Mouse (Mus musculus): ENCODE data around the gene Taf9.
A peak's percentile ranks its signal among the peaks of the same experiment; 100 is the strongest.

Taf9 gene

DNA sequence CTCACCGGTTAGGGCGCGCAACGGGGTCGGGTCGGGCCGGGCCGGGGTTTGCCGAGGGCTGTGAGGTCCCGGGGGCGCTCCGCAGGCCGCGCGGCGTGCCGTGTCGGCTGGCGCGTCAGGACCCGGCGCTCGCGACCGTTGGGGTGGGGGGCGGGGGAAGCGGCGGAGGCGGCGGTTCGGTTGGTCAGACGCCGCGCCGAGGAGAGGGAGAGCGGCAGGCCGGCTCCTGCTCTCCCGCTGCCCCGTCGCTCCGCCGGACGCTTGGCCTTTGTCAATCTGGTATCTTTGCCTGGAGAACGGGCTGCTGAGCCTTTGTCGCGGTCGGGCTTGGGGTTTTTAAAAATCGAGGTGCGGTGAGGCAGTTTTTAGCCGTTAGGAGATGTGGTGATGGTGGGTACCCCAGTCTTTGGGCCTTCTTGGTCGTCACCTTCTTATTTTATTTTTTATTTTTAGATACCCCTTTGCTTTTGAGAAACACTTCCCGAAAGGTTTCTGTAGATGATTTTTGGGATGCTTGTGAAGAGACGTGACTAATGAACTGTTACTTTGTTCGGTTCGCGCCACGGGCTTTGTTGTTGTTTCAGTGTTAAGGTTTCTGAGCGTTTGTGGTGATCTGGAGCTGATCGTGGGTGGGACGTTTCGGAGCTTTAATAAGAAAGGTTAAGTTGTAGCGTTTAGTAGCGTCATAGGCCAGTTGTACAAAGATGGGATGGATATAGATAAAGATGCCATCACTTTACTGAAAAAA is at the start of gene Taf9:
Gene Taf9, plus strand, starts transcription at position 141 of the 748 bp plus-strand sequence.
- no peak for DNase-seq (ENCODE audit: low spot score)

DNA sequence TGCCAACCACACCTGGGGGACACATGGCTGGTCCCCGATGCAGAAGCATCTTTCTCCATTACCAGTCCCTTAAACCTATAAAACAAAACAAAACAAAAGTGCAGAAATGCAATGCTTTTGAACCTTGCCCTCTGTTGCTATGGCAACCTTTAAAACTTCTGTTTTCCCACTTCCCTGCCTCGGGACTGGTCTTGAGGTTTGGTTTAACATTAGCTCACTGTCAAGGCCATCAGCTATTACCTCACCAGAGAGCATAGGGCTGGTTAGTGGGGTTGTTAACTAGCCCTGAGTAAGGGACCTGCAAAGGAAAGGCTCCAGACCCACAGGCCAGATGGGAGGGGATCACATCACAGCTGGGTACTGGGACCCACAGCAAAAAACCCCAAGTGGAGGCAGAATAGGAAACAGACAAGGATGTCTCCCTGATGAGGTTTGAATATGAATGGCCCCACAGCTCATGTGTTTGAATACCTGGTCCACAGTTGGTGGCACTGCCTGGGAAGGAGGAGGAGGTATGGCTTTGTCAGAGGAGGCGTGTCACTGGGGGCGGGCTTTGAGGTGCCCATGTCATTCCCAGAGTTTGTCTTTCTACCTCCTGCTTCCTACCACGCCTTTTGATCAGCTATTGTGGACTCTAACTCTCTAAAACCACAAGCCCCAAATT is 49.0 kb upstream of the Taf9 start:
- no peak for DNase-seq (ENCODE audit: low spot score)

DNA sequence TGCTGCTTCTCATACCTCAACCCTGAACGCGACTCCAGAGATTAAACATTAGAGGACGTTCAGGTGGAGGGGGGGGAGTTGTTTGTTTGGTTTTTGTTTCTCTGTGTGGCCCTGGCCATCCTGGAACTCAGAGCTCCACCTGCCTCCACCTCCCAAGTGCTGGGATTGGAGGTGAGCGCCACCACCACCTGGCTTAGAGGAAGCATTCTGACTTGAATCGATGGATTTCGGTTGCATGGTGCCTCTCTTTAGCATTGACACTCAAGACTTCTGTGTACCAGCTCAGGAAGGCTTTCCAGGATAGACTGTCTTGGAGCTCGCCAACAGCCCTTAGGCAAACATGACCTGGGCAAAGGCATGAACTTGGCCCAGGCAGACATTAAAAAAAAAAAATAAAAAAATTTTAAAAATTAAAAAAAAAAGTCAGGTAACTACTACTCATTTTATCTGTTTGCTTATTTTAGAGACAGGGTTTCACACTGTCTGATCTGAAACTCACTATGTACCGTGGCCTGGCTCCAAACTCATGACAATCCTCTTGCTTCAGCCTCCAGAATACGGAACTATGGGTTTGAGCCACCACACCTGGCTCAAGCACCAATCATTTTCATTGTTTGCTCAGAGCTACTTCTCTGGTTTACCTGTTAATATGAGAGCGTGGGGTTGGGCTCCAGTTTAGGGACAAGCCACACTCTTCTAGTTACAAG is 48.2 kb upstream of the Taf9 start:
- DNase-seq (ENCODE audit: low spot score): no peak

DNA sequence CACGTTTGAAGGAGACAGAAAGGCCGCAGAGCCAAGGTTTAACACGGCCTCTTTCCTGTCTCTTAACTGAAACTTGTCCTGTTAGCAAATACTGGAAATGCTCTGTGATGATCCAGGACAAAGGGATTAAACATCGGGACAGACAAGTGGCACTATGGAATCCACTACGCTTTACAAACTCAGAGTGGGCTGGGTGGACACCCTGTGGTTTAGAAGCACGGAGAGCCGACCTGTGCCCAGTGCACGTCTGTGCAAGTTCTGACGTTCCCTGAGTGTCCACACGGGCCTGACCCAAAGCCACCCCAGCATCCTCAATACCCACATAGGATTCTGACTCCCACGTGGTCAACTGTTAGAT is 47.7 kb upstream of the Taf9 start:
- DNase-seq (ENCODE audit: low spot score): no peak

DNA sequence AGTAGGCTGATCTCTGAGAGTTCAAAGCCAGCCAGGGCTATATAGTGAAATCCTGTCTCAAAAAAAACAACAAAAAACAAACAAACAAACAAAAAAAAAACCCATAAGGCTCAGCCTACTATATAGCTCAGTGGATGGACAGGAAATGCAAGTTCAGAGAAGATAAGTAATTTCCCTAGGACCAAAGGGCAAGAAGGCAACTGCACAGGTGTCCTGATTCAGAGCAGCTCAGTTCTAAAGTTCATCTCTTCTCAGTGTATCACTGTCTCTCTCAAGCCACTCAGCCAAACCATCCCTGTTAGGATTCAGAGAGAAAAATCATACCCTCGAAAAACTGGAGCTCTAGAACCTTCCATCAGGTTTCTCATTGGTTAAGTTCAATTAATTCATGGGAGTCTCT is 45.5 kb upstream of the Taf9 start:
- no peak for DNase-seq (ENCODE audit: low spot score)

DNA sequence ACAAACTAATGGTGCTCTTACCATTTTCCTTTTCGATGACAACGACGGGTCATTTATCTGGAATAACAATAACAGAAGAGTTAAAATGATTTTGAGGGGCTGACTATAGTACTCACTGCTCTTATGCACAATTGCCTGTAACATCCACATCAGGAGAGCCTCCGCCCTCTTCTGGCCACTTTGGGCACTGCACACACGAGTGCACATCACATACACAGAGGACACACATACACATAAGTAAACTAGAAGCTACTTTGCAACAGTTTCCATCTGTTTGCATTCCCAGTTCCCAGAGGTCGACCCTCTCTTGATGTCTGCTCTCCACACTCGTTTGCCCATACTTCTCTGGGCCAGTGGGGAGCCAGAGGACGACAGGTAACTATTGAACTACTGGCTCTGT is 43.6 kb upstream of the Taf9 start:
- no peak for DNase-seq (ENCODE audit: low spot score)

DNA sequence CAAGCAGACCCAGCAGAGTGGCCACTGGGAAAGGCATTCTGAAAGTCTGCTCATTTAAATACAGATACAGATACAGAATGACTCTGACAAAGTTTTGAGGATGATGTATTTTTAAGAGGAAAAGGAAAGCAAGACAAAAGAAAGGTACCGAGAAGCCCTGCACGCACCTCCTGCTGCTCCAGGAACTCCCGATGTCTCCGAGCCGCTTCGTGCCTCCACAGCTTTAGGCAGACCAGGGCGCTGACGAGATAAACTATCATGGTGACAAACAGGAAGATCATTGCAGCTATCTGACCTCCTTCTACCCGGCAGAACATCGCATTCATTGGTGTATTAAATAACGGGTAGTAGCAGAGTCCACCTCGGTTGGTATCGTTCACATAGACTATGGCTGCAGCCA is 40.1 kb upstream of the Taf9 start:
- DNase-seq (ENCODE audit: low spot score): no peak

DNA sequence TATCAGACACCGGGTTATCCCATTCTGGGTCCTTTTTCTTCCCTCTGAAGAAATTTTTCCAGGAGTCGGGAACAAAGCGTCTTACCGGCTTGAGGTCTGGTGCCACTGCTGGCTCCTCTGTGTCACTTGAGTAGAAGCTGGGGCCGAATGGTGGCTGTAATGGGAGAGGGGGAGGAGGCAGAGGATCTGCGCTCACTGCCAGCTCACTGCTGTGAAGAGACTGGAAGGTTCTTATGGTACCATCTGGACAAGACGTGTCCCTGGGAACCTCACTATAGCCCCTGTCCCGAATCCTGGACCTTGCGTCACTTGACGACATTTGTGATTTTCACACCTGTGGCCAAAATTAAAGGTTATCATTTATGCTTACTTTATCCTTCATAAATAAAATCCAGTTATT is 39.1 kb upstream of the Taf9 start:
- DNase-seq (ENCODE audit: low spot score): no peak

DNA sequence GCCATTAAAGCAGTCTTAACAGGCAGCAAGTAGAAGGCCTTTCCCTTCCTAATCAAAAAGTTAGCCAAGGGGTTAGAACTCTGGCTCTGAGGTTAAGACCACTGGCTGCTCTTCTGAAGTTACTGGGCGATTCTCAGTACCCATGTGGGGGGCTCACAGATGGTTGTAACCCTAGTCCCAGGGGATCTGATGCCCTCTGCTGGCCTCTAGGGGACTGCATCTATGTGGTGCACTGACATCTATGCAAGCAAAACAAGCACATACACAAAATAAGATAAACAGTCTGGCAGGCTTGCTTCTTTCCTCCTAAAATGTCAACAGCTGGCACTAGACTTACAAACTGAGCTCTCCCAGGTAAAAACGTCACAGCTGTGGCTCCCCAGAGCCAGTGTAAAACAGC is 38.5 kb upstream of the Taf9 start:
- no peak for DNase-seq (ENCODE audit: low spot score)

DNA sequence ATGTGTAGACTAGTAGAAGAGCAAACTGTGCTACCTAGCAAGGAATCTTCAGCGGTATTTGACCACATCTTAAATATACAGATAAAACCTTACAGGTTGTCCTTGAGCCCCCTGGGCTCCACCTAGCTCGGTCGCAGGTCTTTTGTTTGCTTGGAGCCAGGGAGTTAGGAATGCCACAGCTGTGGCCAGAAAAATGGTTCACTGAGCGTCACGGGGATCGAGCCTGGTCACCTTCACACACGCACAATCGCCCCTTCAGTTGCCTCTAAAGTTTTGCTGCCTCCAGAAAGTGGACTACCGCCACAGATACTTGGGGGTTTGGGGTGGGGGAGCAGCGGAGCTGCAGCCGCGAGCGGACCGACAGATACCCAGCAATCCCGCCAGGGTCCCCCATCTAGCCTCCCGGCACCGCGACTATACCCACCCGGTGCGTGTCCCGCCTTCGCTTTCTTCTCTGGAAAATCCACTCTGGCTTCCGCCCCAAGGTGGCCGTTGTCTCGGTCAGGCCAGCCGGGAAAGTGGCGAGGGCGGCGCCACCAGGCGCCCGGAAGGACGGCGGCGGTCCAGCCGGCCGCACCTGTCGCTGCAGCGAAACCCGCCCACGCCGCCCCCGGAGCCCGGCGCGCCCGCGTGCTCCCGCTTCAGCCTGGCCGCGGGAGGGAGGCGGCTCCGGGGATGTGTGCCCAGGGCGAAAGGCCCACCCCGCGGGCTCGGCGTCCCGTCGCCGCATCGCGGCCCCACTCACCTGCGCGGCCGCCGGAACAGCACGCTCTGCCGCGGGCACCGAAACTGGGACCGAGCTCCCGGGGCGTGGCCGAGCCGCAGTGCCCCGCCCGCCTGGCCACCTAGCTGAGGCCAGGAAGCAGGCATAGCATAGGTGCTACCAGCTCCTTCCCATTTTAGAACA is 34.9 kb upstream of the Taf9 start, which contains the start of gene Marveld2:
Gene Marveld2, minus strand, starts transcription at position 791 of the 907 bp plus-strand sequence.
- DNase-seq (ENCODE audit: low spot score): no peak

DNA sequence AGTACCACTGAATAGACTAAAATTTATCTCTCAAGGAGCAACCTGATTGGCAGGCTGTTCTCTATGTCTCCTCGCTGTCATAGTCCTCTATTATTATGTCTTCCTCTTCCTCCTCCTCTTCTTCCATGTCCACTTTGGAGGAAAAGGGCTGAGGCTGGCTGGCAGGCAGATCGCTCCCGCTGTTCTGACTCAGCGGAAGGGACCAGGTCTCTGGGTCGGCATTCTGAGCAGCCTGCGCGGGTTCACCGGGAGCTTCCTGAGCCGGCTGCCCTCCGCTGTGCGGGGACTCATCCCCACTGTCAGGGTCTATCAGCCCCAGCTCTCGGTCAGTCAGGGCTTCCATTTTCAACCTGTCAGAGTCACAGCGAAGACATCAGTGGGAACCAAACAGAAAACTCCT is 33.8 kb upstream of the Taf9 start:
- no peak for DNase-seq (ENCODE audit: low spot score)

DNA sequence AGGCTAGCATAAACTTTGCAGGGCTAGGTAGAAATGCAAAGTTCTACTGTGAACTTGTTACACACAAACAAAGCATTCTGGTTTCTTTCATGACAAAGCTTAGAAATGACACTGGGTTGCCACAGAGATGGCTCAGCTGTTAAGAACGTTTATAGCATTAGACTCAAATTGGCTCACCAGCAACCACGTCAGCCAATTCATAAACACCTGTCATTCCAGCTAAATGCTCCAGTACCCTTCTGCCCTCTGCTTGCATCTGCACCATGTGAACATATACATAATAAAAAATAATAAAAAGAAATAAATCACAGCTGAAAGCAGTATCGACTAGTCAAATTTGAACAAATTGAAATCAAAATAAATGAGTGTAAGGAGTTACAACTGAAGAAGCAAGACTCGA is 29.1 kb upstream of the Taf9 start:
- DNase-seq (ENCODE audit: low spot score): no peak

DNA sequence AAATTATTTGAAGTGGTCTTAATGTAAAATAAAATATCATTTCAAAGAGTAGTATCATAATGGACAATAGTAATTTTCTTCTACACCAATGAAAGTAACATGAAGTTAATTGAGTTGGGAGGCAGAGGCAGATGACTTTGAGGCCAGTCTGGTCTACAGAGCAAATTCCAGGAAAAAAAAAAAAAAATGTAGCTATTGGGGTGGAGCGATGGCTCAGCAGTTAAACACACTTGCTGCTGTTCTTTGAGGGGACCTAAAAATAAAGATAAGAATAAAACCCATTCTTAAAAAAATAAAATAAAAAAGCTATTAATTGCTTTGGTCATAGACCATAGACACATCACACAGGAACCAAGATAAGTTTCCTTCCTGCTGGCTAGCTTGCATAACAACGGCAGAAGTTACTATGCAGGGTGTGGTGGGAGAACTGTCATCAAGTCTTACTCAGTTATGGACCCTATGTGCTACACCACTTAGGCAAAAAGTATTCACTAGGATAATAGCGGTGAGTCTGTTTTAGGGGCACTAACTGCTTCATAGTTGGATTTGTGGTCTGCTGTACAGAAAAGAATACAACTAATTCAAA is 17.2 kb upstream of the Taf9 start:
- no peak for DNase-seq (ENCODE audit: low spot score)

DNA sequence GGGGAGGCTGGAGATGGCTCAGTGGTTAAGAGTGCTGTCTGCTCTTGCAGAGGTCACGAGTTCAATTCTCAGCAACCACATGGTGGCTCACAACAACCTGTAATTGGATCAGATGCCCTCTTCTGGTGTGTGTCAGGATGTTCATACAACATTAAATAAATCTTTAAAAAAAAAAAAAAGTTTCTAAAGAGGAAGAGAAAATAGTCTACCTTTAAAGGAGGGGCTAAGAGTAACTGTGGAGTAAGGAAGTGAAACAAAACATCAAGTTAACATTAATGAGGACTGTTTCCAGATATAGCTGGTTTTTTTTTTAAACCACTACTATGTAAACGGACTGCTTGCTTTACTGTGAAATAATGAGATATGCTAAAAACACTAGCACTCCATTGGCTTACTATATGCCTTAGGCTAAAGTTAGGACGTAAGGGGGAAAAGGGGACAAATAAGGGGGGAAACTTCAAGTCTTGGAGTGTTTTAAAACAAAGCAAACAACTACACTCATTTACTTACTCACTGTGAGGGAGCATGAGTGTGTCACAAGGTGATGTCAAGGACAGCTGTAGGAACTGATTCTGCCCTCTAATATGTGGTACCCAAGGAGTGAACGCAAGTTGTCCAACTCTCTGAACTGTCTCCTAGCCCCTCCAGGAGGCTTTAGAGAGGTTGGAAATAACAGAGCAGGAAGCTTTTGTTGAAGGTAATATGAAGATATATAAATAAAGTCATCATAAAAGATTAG is 8.7 kb upstream of the Taf9 start:
- no peak for DNase-seq (ENCODE audit: low spot score)

DNA sequence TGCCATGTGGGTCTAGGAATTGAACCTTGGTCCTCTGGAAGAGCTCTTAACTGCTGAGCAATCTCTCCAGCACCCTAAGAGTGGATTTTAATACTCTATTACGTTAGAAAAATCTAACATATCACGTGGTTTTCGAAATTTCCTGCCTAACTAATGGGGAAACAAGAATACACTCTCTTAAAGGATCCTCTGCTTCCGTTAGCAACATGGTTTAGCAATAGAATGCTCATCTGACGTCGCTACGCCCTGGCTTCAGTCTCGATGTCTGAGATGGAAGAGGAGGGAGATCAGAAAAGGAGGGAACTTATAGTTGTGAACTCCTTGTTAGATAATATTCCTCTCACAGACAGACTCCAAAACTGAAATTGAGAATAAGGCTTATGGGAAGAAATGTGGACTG is 3.2 kb upstream of the Taf9 start:
- no peak for DNase-seq (ENCODE audit: low spot score)

DNA sequence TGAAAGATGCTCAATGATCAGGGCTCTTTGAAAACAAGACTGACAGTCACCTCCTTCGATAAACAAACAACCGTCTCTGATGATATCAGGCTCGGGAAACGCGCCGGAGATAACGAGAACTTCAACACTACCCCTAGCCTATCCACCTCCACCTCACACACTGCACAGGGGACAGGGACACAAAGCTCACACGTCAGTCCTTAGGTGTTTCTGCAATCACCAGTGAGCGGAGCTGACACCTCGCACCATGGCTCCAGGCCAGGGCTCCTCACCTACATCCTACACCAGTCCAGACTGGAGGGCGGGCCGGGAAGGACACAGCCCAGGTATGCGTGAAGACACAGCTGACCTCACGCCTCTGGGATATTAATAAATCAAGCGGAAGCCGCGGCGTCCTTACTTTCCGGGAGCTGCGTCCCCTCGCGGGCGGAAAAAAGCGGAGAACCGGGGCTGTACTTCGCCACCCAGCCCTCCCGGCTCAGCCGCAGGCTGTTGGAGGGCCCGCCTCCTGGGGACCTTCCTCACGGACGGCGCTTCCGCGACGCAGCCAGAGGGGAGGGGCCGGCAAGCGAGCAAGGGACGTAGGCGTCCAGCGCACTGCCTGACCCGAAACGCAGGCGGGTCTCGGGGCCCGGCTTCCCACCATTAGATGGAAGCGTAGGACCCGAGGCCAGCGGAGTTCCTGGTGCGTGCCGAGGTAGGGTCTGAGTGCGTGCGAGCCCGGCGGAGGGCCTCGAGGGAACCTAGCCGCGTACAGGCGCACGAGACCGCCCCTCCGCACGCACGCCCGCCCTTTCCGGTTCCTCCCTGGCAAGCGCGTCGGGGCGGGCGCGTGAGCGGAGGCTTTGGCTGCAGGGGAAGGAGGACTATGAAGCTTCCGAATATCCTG is 585 bp upstream of the Taf9 start, which contains the start of the genes Ak6 and Rad17:
Gene Ak6, plus strand, starts transcription at position 430 of the 889 bp plus-strand sequence.
Gene Rad17, minus strand, starts transcription at position 502 of the 889 bp plus-strand sequence.
- DNase-seq (ENCODE audit: low spot score): peak; percentile 94

DNA sequence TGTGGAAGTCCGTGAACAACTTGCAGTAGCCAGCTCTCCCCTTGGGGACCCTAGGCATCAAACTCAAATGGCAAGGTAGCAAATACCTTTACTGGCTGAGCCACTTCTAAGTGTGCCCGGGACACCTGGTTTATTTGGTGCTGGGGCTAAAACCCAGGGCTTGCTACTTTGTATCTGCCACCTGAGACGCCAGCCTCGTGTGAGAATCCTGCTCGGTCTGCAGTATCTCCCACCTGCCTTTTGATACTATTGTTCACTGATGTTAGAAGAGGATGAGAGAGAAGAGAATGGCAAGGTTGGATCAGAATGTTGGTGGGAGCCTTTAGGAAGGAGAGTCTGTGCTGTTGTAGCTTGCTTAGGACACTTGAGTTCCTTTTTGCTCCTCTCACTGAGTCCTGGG is 6.7 kb downstream of the Taf9 start:
- no peak for DNase-seq (ENCODE audit: low spot score)

DNA sequence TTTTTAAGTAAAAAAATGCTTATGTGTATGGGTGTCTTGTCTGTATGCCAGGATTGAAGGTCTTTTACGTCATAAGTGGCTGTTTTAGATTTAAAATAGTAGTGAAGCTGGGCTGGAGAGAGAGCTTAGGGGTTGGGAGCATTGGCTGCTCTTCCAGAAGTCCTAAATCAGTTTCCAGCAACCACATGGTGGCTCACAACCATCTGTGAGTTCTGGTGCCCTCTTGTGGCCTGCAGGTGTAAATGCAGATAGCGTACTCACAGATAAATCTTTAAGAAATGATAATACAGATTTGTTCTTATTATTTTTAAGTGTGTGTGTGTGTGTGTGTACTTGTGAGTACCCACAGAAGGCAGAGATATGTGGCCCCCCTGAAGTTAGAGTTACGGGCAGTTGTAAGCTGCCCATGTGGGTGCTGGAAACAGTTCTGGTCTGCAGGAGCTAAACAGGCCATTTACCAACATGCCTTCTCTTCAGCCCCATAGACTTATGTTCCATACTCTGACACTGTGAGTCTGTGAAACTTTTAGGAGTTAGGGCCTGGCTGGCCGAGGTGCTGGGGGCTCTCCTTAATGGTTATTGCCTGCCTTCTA is 8.6 kb downstream of the Taf9 start:
- no peak for DNase-seq (ENCODE audit: low spot score)

DNA sequence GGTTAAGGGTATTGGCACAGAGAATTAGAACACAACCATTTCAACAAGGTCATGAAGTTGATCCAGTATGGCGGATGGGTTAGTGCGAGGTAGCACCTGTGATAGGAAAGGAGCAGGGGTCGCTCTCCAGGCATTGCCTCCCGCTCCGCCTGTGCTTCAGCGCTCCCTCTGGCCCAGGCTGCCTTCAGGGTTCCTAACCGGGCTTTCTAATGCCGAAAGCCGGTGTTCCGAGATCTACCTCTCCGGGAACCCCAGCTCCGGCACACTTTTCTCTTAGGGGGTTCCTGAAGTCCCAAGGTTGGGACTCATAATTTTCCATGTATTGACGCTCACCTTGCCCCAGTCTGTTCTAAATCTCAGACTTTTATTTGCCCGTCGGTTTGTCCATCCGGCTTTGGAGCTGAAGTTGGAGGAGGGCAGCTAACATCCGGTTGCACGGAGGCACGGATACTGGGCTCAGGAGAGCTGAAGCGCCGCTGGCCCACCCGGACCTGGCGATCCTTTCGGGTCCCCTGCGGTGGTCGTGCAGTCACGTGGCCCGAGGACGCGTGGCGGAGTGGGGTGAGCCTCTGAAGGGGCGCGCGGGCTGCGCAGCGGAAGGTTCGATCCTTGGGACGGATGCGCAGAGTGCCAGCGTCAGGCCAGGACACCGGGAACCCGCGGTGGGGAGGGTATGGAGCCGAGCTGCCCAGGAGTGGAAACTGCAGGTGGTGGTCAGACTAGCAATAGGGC is 18.1 kb downstream of the Taf9 start, which contains the start of gene Ccdc125:
Gene Ccdc125, plus strand, starts transcription at position 427 of the 732 bp plus-strand sequence.
- DNase-seq (ENCODE audit: low spot score): peak; percentile 34

Data from ovary, postnatal 10 days (tissue).